Mouse (Mus musculus): Measurements from ENCODE around the gene Gm17660. TPM values are rescaled to one million over a fixed set of nuclear protein-coding genes. Genes with fewer than 3 reads are reported as not detected.
A peak's percentile ranks its signal among the peaks of the same experiment; 100 is the strongest.

Gene Gm17660
- polyA plus RNA-seq, 1 experiment = not detected

GRCm38 (mm10) chr5:104068751-104069150 lies 8.7 kb downstream of the Gm17660 start:
- WGBS = 82% methylated on average over 7 of the region's 7 CpGs
- TF ChIP-seq CTCF (IDR thresholded peaks at IDR 0.05; ENCODE audit: extremely low read depth, insufficient read length, insufficient replicate concordance, low read depth, low read length) = peak; percentile 48; the same call in 1 of the 2 replicates
- no peak for TF ChIP-seq POLR2A (IDR thresholded peaks at IDR 0.05; ENCODE audit: low read depth, low read length)

GRCm38 (mm10) chr5:104062773-104063551 lies 14.4 kb downstream of the Gm17660 start:
- whole genome bisulfite sequencing = 92% methylated on average over 11 of the region's 11 CpGs
- no peaks in the 10 kb centered on the region for H3K27me3 ChIP-seq (ENCODE audit: control insufficient read depth, insufficient read depth, low read length)
- H3K4me1 ChIP-seq (ENCODE audit: control insufficient read depth, insufficient read depth, insufficient read length, low read length) = no peaks in the 10 kb centered on the region
- no peak overlapping the region for H3K27ac ChIP-seq (ENCODE audit: insufficient read depth, low read depth, low read length)
- TF ChIP-seq POLR2A (IDR thresholded peaks at IDR 0.05; ENCODE audit: low read depth, low read length) (no peak), CTCF (IDR thresholded peaks at IDR 0.05; ENCODE audit: extremely low read depth, insufficient read length, insufficient replicate concordance, low read depth, low read length) (no peak)
- H3K36me3 ChIP-seq (ENCODE audit: control insufficient read depth, insufficient read depth, low read length) = peaks cover 46% of the 10 kb centered on the region
- no peak overlapping the region for H3K4me3 ChIP-seq (ENCODE audit: low read depth, low read length)

More at GRCm38 (mm10) chr5:104068751-104069150, 8.7 kb downstream of the Gm17660 start:
- Histone ChIP-seq H3K27me3 (ENCODE audit: control insufficient read depth, insufficient read depth, low read length) (no peaks in the 10 kb centered on the region), H3K27ac (ENCODE audit: insufficient read depth, low read depth, low read length) (no peak overlapping the region), H3K4me3 (ENCODE audit: low read depth, low read length) (no peak overlapping the region), H3K4me1 (ENCODE audit: control insufficient read depth, insufficient read depth, insufficient read length, low read length) (no peaks in the 10 kb centered on the region; the same call in 1 of the 2 replicates), H3K36me3 (ENCODE audit: control insufficient read depth, insufficient read depth, low read length) (peaks cover 9% of the 10 kb centered on the region)

DNA sequence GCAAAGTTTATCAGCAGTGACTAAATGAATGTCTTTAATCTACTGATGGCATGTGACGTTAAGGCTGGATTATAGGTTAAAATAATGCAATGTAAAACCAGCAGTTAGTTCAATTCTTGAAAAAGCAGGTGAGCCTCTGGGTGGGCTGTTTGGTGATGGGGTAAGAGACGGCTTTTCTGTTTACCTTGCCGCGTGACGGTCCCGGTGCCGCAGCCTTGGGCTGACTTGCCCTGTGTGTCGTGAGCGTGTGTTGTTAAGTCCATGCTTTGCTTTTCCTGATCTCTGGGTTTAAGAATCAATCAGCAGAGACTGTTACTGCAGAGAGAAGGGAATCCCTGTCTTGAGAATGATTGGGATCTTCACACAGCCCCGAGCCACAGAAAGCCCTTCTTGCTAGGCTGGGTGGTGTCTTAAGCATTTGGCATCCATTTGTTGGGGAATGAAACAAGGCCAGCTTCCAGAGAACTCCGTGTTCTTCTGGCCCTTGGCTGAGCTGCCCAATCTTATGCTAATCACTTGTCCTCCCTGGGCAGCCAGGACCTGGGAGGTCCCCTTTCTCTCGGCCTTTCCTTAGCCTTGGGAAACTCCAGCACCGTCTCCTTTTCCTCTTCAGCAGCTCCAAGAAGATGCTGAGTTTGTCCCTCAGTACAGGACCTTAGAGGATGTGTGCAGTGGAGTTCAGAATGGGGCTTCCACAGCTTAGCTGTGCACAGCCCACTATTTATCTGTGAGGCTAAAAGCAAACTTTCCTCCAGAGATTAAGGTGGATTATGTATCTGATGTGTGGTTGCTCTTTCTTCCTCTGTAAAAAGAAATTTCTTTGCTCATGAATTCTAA lies 15.3 kb downstream of the Gm17660 start:
- TF ChIP-seq CTCF (IDR thresholded peaks at IDR 0.05; ENCODE audit: extremely low read depth, insufficient read length, insufficient replicate concordance, low read depth, low read length) = no peak
- TF ChIP-seq POLR2A (IDR thresholded peaks at IDR 0.05; ENCODE audit: low read depth, low read length) = no peak
- Histone ChIP-seq H3K4me1 (ENCODE audit: control insufficient read depth, insufficient read depth, insufficient read length, low read length) (no peaks in the 10 kb centered on the region), H3K36me3 (ENCODE audit: control insufficient read depth, insufficient read depth, low read length) (peaks cover 46% of the 10 kb centered on the region), H3K4me3 (ENCODE audit: low read depth, low read length) (no peak overlapping the region), H3K27me3 (ENCODE audit: control insufficient read depth, insufficient read depth, low read length) (no peaks in the 10 kb centered on the region), H3K27ac (ENCODE audit: insufficient read depth, low read depth, low read length) (no peak overlapping the region)
- 91% methylated on average over 13 of the region's 13 CpGs for WGBS

DNA sequence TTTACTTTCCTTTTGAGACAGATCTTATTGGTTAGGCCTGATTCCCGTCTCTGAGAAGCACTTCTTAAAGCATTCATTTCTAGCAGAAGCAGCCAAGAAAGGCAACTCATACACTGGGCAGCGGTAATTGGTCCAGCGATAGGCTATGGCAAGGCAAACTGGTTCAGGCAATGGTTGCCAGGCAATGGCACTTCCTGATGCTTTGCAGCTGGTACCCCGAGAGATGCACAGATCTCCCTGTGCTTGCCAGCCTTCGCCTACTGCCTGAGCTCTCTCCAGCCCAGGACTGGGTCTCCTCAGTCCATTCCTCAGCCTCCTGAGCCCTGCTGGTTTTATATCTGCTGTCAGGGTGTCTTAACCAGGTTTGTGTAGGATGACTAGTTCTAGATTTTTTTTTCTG lies 17.0 kb downstream of the Gm17660 start:
- H3K27ac ChIP-seq (ENCODE audit: insufficient read depth, low read depth, low read length) = no peak overlapping the region
- no peaks in the 10 kb centered on the region for H3K4me1 ChIP-seq (ENCODE audit: control insufficient read depth, insufficient read depth, insufficient read length, low read length)
- no peaks in the 10 kb centered on the region for H3K27me3 ChIP-seq (ENCODE audit: control insufficient read depth, insufficient read depth, low read length)
- H3K36me3 ChIP-seq (ENCODE audit: control insufficient read depth, insufficient read depth, low read length) = peaks cover 49% of the 10 kb centered on the region
- no peak overlapping the region for H3K4me3 ChIP-seq (ENCODE audit: low read depth, low read length)
- no peak for TF ChIP-seq POLR2A (IDR thresholded peaks at IDR 0.05; ENCODE audit: low read depth, low read length)
- TF ChIP-seq CTCF (IDR thresholded peaks at IDR 0.05; ENCODE audit: extremely low read depth, insufficient read length, insufficient replicate concordance, low read depth, low read length) = no peak
- 93% methylated on average over 5 of the region's 5 CpGs for WGBS

- H3K36me3 ChIP-seq (ENCODE audit: control insufficient read depth, insufficient read depth, low read length) = peaks cover 44% of the 10 kb centered on the region
- no peak for TF ChIP-seq CTCF (IDR thresholded peaks at IDR 0.05; ENCODE audit: extremely low read depth, insufficient read length, insufficient replicate concordance, low read depth, low read length)
- no peak for TF ChIP-seq POLR2A (IDR thresholded peaks at IDR 0.05; ENCODE audit: low read depth, low read length)
- no peak overlapping the region for H3K4me3 ChIP-seq (ENCODE audit: low read depth, low read length)
- no peaks in the 10 kb centered on the region for H3K4me1 ChIP-seq (ENCODE audit: control insufficient read depth, insufficient read depth, insufficient read length, low read length)
- no peak overlapping the region; the same call in 1 of the 2 replicates for H3K27ac ChIP-seq (ENCODE audit: insufficient read depth, low read depth, low read length)
- 84% methylated on average over 9 of the region's 9 CpGs for WGBS
- no peaks in the 10 kb centered on the region for H3K27me3 ChIP-seq (ENCODE audit: control insufficient read depth, insufficient read depth, low read length)
Measured at GRCm38 (mm10) chr5:104059628-104060027, 17.8 kb downstream of the Gm17660 start.

- H3K4me1 ChIP-seq (ENCODE audit: control insufficient read depth, insufficient read depth, insufficient read length, low read length) = no peaks in the 10 kb centered on the region
- H3K36me3 ChIP-seq (ENCODE audit: control insufficient read depth, insufficient read depth, low read length) = peaks cover 42% of the 10 kb centered on the region
- TF ChIP-seq POLR2A (IDR thresholded peaks at IDR 0.05; ENCODE audit: low read depth, low read length) (no peak), CTCF (IDR thresholded peaks at IDR 0.05; ENCODE audit: extremely low read depth, insufficient read length, insufficient replicate concordance, low read depth, low read length) (peak; percentile 78; the same call in 1 of the 2 replicates)
- no peak overlapping the region for H3K27ac ChIP-seq (ENCODE audit: insufficient read depth, low read depth, low read length)
- WGBS = 56% methylated on average over 15 of the region's 15 CpGs
- H3K4me3 ChIP-seq (ENCODE audit: low read depth, low read length) = no peak overlapping the region
- H3K27me3 ChIP-seq (ENCODE audit: control insufficient read depth, insufficient read depth, low read length) = no peaks in the 10 kb centered on the region
Measured at GRCm38 (mm10) chr5:104058021-104058420, 19.4 kb downstream of the Gm17660 start.

- Histone ChIP-seq H3K4me1 (ENCODE audit: control insufficient read depth, insufficient read depth, insufficient read length, low read length) (no peaks in the 10 kb centered on the region), H3K27ac (ENCODE audit: insufficient read depth, low read depth, low read length) (no peak overlapping the region), H3K4me3 (ENCODE audit: low read depth, low read length) (no peak overlapping the region), H3K27me3 (ENCODE audit: control insufficient read depth, insufficient read depth, low read length) (no peaks in the 10 kb centered on the region), H3K36me3 (ENCODE audit: control insufficient read depth, insufficient read depth, low read length) (peaks cover 32% of the 10 kb centered on the region)
- TF ChIP-seq POLR2A (IDR thresholded peaks at IDR 0.05; ENCODE audit: low read depth, low read length) = no peak
- TF ChIP-seq CTCF (IDR thresholded peaks at IDR 0.05; ENCODE audit: extremely low read depth, insufficient read length, insufficient replicate concordance, low read depth, low read length) = no peak
- 85% methylated on average over 7 of the region's 7 CpGs for WGBS
Measured at GRCm38 (mm10) chr5:104056295-104056694, 21.1 kb downstream of the Gm17660 start.

Measured in small intestine, adult 2 months (tissue).